Mouse (Mus musculus) megakaryocyte, embryonic 14.5 days (primary cell): ENCODE measurements at regions not wholly inside any gene's neighbourhood (a gene's known extent, or its start where the extent isn't known, plus 50 kb on each side); places are given as distances from the start of the nearest gene placed in this dataset.

Experiments used
- FLI1 ChIP-seq: IDR thresholded peaks from 2 replicates; pipeline ENCODE4 v1.6.1; 2012; ENCODE audit warnings: low read length, inconsistent platforms, mixed read lengths
- GATA1 ChIP-seq: IDR thresholded peaks from 3 replicates; pipeline ENCODE4 v1.6.1; 2012; ENCODE audit warnings: mixed read lengths, low read length, inconsistent platforms, borderline replicate concordance

- no peak for TF ChIP-seq GATA1
- no peak for TF ChIP-seq FLI1
Observed at GRCm38 (mm10) chr8:83819086-83819485, 78.0 kb upstream of the Adgre5 start.
